Mouse (Mus musculus) forebrain, postnatal 0 days (tissue): ENCODE data around the gene Efhb. TPM values are rescaled to one million over a fixed set of nuclear protein-coding genes. Genes with fewer than 3 reads are reported as not detected.
A peak's percentile ranks its signal among the peaks of the same experiment; 100 is the strongest.

Experiments
- ATAC-seq: fragments of 200-750 bp; cut with Nextera tagmentation; 2 replicates; pipeline ENCODE4 v1.8.0; 2017; ENCODE audit warnings: mild to moderate bottlenecking, moderate library complexity
- DNase-seq: peaks from one replicate; pipeline ENCODE4 v3.0.0-alpha.2; 2015
- H3K27ac ChIP-seq: fragments of 300-500 bp; sonication (generic); 2 replicates; pipeline ENCODE4 v1.5.1; 2014; ENCODE audit warnings: low read depth, mild to moderate bottlenecking, antibody characterized with exemption, low read length, moderate library complexity, mixed read lengths
- H3K27me3 ChIP-seq: fragments of 300-500 bp; sonication (generic); 2 replicates; pipeline ENCODE4 v1.6.1; 2014; ENCODE audit warnings: mild to moderate bottlenecking, low read length, mixed read lengths; ENCODE audit not compliant: insufficient read depth
- H3K36me3 ChIP-seq: fragments of 300-500 bp; sonication (generic); 2 replicates; pipeline ENCODE4 v1.6.1; 2014; ENCODE audit warnings: mild to moderate bottlenecking, moderate library complexity; ENCODE audit not compliant: insufficient read depth
- H3K4me1 ChIP-seq: fragments of 300-500 bp; sonication (generic); 2 replicates; pipeline ENCODE4 v1.6.1; 2014; ENCODE audit warnings: antibody characterized with exemption; ENCODE audit not compliant: insufficient read depth
- H3K4me2 ChIP-seq: fragments of 300-500 bp; sonication (generic); 2 replicates; pipeline ENCODE4 v1.6.1; 2014; ENCODE audit warnings: low read depth, mild to moderate bottlenecking, moderate library complexity
- H3K4me3 ChIP-seq: fragments of 300-500 bp; sonication (generic); 2 replicates; pipeline ENCODE4 v1.5.1; 2014; ENCODE audit warnings: low read depth, low read length, mixed read lengths
- H3K9ac ChIP-seq: fragments of 300-500 bp; sonication (generic); 2 replicates; pipeline ENCODE4 v1.6.1; 2014; ENCODE audit warnings: mild to moderate bottlenecking
- H3K9me3 ChIP-seq: fragments of 300-500 bp; sonication (generic); 2 replicates; pipeline ENCODE4 v1.6.1; 2016; ENCODE audit warnings: low read length
- CTCF ChIP-seq: sonication (generic); IDR thresholded peaks from 2 replicates; pipeline ENCODE4 v1.5.1; 2016; ENCODE audit warnings: antibody characterized with exemption, control low read depth, low read depth
- WGBS: fragments of 180-500 bp; shearing (Covaris S2); extraction: QIAGEN DNeasy Blood & Tissue Kit; methylation state at CpG from one replicate; pipeline ENCODE4 v1.1.7; 2014; 5-methylcytosine and 5-hydroxymethylcytosine counted together
- polyA plus RNA-seq: library from polyadenylated mRNA; unstranded; fragments of >200 nt; fragmentation: Nextera tagmentation; extraction: Ambion mirVana; gene quantifications from 2 replicates; pipeline ENCODE4 v1.2.1, GENCODE M21; 2015
- total RNA-seq: library from RNA; depleted of rRNA; stranded (reverse); fragments of >200 nt; gene quantifications from 2 replicates; pipeline ENCODE4 v1.2.3, GENCODE M21; 2014; rRNA removed

The Efhb gene
- total RNA-seq: 0.85 and 4.2 TPM in 2 replicates
- 0.63 and 0.86 TPM in 2 replicates for polyA plus RNA-seq

GRCm38 (mm10) chr17:53462603-53463495, at the start of gene Efhb:
Gene Efhb, minus strand, starts transcription at chr17:53463321.
- peak within 1 kb of the TSS; percentile 42 for H3K4me3 ChIP-seq
- peak; percentile 96 for ATAC-seq
- no peak within 1 kb of the TSS; the same call in 1 of the 2 replicates for H3K27ac ChIP-seq
- no peaks in the 10 kb centered on the region for H3K9me3 ChIP-seq
- no peak for TF ChIP-seq CTCF
- H3K4me2 ChIP-seq: peak within 1 kb of the TSS; percentile 70
- peak within 1 kb of the TSS; percentile 43; the same call in 1 of the 2 replicates for H3K9ac ChIP-seq
- no peaks in the 10 kb centered on the region for H3K27me3 ChIP-seq
- no peaks in the 10 kb centered on the region for H3K36me3 ChIP-seq
- peak; percentile 81 for DNase-seq
- no peaks in the 10 kb centered on the region for H3K4me1 ChIP-seq
- 18% methylated on average over 26 of the region's 26 CpGs for WGBS

GRCm38 (mm10) chr17:53512311-53512951, 49.3 kb upstream of the Efhb start:
- H3K4me1 ChIP-seq: no peaks in the 10 kb centered on the region
- H3K9me3 ChIP-seq: no peaks in the 10 kb centered on the region
- no peaks in the 10 kb centered on the region for H3K36me3 ChIP-seq
- 62% methylated on average over 2 of the region's 2 CpGs for WGBS
- TF ChIP-seq CTCF: peak; percentile 69
- H3K27me3 ChIP-seq: no peaks in the 10 kb centered on the region
- DNase-seq: peak; percentile 75
- H3K9ac ChIP-seq: no peak overlapping the region
- ATAC-seq: peak; percentile 71
- no peak overlapping the region for H3K4me3 ChIP-seq
- H3K27ac ChIP-seq: no peak overlapping the region
- no peak overlapping the region for H3K4me2 ChIP-seq

GRCm38 (mm10) chr17:53502966-53503365, 39.8 kb upstream of the Efhb start:
- 91% methylated on average over 2 of the region's 2 CpGs for WGBS
- ATAC-seq (no peak), DNase-seq (no peak)
- Histone ChIP-seq H3K4me1 (no peaks in the 10 kb centered on the region), H3K36me3 (peaks cover 29% of the 10 kb centered on the region), H3K27ac (no peak overlapping the region), H3K27me3 (no peaks in the 10 kb centered on the region), H3K4me3 (no peak overlapping the region), H3K4me2 (no peak overlapping the region), H3K9me3 (no peaks in the 10 kb centered on the region), H3K9ac (no peak overlapping the region)
- no peak for TF ChIP-seq CTCF

- no peak overlapping the region for H3K4me3 ChIP-seq
- 90% methylated on average over 1 of the region's 1 CpGs for WGBS
- no peak overlapping the region for H3K27ac ChIP-seq
- H3K36me3 ChIP-seq: peaks cover 4% of the 10 kb centered on the region; the same call in 1 of the 2 replicates
- no peaks in the 10 kb centered on the region for H3K27me3 ChIP-seq
- TF ChIP-seq CTCF: no peak
- no peak overlapping the region for H3K9ac ChIP-seq
- H3K4me1 ChIP-seq: no peaks in the 10 kb centered on the region
- DNase-seq: no peak
- H3K4me2 ChIP-seq: no peak overlapping the region
- ATAC-seq: no peak
- no peaks in the 10 kb centered on the region for H3K9me3 ChIP-seq
These were observed 25.9 kb upstream of the Efhb start for GRCm38 (mm10) chr17:53489007-53489378.

GRCm38 (mm10) chr17:53488291-53489006, 25.3 kb upstream of the Efhb start:
- Histone ChIP-seq H3K36me3 (0 out of 2 replicates have a peak, but pooled peaks cover 4% of the 10 kb centered on the region), H3K27me3 (no peaks in the 10 kb centered on the region), H3K9ac (no peak overlapping the region), H3K9me3 (no peaks in the 10 kb centered on the region), H3K4me1 (no peaks in the 10 kb centered on the region), H3K27ac (no peak overlapping the region), H3K4me2 (no peak overlapping the region), H3K4me3 (no peak overlapping the region)
- DNase-seq (no peak), ATAC-seq (no peak)
- no peak for TF ChIP-seq CTCF
- 92% methylated on average over 4 of the region's 4 CpGs for WGBS

- no peak overlapping the region for H3K27ac ChIP-seq
- no peaks in the 10 kb centered on the region for H3K9me3 ChIP-seq
- H3K36me3 ChIP-seq: no peaks in the 10 kb centered on the region
- 57% methylated on average over 7 of the region's 7 CpGs for WGBS
- peak overlapping the region; percentile 95 for H3K4me3 ChIP-seq
- peaks cover 20% of the 10 kb centered on the region; the same call in 1 of the 2 replicates for H3K4me1 ChIP-seq
- ATAC-seq (no peak), DNase-seq (no peak)
- no peaks in the 10 kb centered on the region for H3K27me3 ChIP-seq
- TF ChIP-seq CTCF: no peak
- H3K9ac ChIP-seq: peak overlapping the region; percentile 94
- H3K4me2 ChIP-seq: peak overlapping the region; percentile 77
These were observed 17.3 kb upstream of the Efhb start for GRCm38 (mm10) chr17:53480433-53480832.
